Mouse (Mus musculus): ENCODE data around the gene Upk3bl.

Upk3bl gene

GRCm38 (mm10) chr5:136054301-136055077, at the start of gene Upk3bl:
TSS of gene Upk3bl (plus strand) at chr5:136054492.
- no peak for DNase-seq

- no peak for DNase-seq
Measured at GRCm38 (mm10) chr5:136004537-136004936, 49.8 kb upstream of the Upk3bl start.

DNA sequence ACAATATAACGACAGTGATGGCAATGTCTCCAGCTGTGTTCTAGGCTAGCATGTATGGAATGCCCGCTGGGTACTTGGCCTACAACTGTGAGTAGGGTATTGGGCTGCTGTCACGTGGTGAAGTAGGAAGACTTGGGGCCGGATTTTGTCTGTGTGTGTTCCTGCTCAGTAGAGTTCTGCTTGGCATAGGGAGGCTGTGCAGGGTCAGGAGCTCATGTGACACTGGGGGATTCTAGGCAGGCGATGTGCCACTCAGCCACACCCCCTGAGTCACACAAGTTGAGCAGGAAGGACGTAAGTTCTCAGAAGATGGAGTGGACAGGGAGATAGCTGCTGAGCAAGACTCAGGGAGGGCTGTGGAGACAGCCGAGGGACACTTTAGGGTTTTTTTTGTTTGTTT, 46.5 kb upstream of the Upk3bl start:
- DNase-seq = no peak

DNA sequence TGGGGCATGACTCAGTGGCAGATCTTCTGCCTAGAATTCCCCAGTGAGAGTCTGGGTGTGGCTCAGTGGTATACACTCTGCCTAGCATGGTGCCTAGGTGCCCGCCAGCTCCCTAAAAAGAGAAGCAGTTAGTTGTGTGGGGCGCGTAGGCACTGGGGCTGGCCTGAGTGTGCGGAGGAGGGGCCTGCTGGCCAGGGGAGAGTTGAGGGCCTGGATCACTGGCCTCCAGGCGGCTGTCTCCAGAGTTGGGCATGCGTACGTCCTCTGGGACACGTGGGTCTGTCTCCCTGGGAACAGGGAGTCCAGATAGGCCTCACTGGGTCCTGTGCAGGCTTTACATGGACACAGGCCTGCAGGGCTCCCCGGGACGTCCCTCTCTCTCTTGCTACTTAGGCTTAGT, 39.4 kb upstream of the Upk3bl start:
- peak; percentile 70 to 81 for DNase-seq

DNA sequence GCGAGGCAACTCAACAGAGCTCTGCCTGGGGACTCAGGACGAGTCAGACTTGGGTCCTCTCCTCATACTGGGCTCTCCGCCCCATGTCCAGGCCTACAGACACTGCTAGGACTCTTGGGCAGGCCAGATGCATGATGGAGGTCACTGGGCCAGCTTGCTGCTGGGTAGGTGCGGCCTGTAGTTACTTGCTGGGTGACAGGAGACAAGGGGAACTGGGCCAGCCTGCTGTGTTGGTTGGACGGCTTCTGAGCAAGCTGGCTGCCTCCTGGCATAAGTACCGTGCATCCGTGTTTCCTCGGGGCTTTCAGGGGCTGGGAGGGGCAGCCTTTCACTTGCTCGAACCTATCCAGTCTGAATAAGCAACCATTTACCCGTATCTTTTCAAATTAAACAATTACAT, 38.7 kb upstream of the Upk3bl start:
- DNase-seq = peak in 1 of 2 experiments; percentile 37

DNA sequence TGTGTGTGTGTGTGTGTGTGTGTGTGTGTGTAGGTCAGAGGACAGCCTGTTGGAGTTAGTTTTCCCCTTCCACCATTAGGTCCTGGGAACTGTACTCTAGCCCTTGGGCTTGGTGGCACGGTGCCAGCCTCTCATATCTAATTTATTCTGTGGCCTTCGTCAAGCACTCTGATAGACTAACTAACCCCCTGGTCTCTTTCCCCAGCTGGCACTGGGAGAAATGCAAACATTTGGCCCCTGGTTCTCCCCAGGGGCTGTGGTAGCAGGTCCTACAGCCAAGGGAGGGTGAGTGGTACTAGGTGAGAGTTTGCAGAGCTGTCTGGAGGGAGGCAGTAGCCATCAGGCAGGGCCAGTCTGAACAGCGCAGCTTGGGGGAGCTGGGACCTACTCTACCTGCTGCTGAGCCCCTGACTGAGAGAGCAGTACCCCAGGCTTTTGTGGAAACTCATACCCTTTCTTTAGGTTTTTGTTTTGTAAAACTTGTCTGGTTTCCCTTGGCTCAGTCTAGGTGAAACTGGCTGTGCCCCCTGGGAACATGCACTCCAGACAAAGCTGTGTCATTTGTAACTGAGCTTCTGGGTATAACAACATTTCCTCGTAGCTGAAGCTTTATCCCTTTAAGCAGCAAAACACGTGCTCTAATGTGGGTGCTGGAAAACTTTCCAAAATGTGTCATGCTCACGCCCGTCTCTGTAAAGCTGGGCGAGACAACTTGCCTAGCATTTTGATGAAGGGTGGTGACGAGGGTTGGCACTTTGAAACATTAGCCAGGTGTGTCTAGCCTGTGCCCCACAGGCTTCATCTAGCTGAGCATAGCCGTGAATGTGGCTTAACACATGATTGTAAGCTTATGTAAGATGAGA, 38.0 kb upstream of the Upk3bl start:
- peak; percentile 70 to 79 for DNase-seq

GRCm38 (mm10) chr5:136017262-136017661, 37.0 kb upstream of the Upk3bl start:
- no peak for DNase-seq

- no peak for DNase-seq
Measured at GRCm38 (mm10) chr5:136018726-136019125, 35.6 kb upstream of the Upk3bl start.

DNA sequence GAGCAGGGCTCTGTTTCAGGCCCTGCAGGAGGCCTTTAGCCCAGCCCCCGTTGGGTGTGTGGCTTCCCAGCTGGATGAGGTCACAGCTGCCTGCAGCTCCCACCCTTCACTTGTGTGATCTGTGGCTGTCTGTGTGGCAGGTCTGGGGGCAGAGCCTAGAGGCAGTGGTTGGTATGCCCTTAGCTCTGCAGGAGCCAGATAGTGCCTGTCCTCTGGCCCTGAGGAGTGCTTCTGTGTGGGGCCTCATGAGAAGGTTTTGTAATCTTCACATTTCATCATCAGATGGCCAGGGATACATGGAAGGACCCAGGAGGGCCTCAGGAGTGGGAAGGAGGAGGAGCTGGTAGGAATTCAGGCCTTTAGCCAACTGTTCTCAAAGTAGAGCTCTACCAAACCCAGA, 34.4 kb upstream of the Upk3bl start:
- peak in 1 of 2 experiments; percentile 58 for DNase-seq

- DNase-seq = peak in 1 of 2 experiments; percentile 17
Measured at GRCm38 (mm10) chr5:136025712-136026111, 28.6 kb upstream of the Upk3bl start.

GRCm38 (mm10) chr5:136026859-136027258, 27.4 kb upstream of the Upk3bl start:
- peak in 1 of 2 experiments; percentile 19 for DNase-seq

- DNase-seq = peak in 1 of 2 experiments; percentile 40
Measured at GRCm38 (mm10) chr5:136027612-136028311, 26.5 kb upstream of the Upk3bl start.

DNA sequence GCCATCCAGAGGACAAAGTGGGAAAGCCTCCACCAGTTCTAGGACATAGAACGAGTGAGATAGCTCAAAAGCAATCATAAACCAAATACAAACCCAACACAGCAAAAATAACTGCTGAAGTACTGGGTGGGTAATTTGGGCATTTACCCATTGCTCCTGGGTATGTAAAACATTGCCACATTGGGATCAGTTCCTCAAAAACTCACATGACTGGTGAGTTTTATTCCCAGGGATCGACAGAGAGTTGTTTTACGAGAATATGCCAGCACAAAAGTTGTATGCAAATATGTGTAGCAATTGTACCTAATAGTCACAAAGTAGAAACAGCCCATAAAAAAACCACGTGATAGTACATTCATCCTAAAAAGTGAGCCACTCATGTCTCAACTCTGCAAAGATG, 19.4 kb upstream of the Upk3bl start:
- DNase-seq = no peak

GRCm38 (mm10) chr5:136035285-136035684, 19.0 kb upstream of the Upk3bl start:
- DNase-seq = no peak

GRCm38 (mm10) chr5:136036667-136037066, 17.6 kb upstream of the Upk3bl start:
- no peak for DNase-seq

DNA sequence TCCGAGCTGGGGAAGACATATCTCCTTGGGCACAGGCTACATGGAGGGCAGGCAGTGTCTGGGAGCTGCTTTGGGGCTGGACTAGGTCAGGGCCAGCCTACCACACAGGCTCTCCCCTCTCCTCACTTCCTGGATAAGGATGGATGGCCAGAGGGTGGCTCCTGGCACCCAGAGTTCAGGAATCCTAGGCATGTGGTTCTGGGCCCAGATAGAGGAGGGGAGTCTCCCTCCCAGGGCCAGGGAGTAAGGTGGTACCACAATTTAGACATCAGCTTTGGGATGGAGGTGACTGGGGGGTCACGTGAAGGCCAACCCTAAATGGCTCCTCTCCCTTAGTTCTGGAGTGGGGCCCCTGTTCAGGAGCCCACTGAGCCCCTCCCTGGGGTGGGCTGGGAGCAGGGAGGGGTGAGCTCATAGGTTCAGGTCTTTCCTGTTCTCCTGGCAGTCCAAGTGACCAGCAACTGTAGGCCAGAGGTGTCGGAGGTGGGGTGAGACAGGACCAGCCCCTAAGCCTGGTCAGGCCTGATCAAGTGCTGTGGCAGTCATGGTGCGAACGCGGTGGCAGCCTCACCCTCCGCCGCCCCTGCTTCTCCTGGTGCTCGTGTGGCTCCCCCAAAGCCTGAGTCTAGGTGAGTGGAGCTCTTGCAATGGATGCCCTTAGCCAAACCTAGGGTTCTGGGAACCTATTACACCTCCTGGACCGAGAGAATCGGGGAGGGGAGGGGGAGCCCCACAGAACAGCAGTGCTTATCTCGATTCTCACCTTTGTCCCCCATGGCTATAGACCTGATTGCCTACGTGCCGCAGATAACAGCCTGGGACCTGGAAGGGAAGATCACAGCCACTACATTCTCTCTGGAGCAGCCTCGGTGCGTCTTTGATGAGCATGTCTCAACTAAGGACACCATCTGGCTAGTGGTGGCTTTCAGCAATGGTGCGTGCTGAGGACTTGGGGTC, 15.8 kb upstream of the Upk3bl start, which contains the start of gene Upk3b:
Gene Upk3b (plus strand): TSS at position 239 of the 957 bp plus-strand sequence.
- DNase-seq = no peak

- DNase-seq = peak in 1 of 2 experiments; percentile 24
Measured at GRCm38 (mm10) chr5:136040210-136040609, 14.1 kb upstream of the Upk3bl start.

DNA sequence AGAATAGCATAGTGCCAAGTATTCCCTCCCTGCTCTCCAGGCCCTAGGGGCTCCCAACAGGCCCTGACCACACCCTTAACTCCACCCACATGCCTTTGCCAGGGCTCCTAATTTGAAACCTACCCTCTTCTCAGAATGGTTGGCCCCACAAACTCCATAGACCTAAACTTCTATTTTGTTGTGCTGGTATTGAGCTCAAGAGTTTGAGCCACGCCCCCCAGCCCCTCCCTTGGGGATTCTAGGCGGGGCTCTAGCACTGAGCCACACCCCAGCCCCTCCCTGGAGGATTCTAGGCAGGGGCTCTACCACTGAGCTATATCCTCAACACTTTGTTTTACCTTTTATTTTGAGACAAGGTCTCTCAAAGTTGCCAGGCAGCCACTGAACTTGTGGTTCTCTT, 13.0 kb upstream of the Upk3bl start:
- peak in 1 of 2 experiments; percentile 30 for DNase-seq

GRCm38 (mm10) chr5:136041666-136042065, 12.6 kb upstream of the Upk3bl start:
- DNase-seq = no peak

GRCm38 (mm10) chr5:136044865-136045264, 9.4 kb upstream of the Upk3bl start:
- DNase-seq = peak in 1 of 2 experiments; percentile 50

DNA sequence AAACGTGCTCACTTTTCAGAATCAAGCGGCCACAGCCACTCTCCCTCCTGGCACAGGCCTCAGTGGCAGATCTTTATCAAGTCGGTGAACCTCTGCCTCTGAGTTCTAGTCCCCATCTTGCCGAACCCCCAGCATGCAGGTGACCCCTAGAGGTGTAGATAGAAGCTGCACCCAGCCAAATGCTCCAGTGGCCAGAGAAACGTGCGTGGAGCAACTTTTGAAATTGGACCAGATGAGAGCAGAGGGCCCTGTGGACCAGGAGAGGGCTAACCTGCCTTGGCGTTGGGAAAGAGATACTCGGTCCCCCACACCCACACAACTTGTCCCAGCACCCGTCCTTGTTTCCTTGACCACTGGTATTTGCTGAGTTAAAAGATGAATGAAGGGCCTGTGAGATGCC, 8.9 kb upstream of the Upk3bl start:
- peak; percentile 50 to 64 for DNase-seq

- peak; percentile 96 for DNase-seq
Measured at GRCm38 (mm10) chr5:136045987-136046386, 8.3 kb upstream of the Upk3bl start.
